Comparison of ENCODE assay signal across 13 mouse cellular contexts in genomic region chr14:119908032-119908675, GRCm38 (mm10).
DNase-seq lines count a peak whose midpoint lies in the region; ATAC-seq and TF ChIP-seq lines count a peak whose summit lies in the region.
"Had no signal": no experiment of that assay in that cellular context is flagged by ENCODE, and none has a peak within 500 bp of the region (broad histone marks: within the 10 kb centered on the region; RNA-seq: fewer than 3 reads in every experiment).

No protein-coding gene starts in this region.

- no peak overlapping the region for H3K4me2 ChIP-seq in forebrain, postnatal 0 days (ENCODE audit: low read depth)

- H3K9me3 ChIP-seq in forebrain, postnatal 0 days (ENCODE audit: low read length) = no peaks in the 10 kb centered on the region
- H3K9me3 ChIP-seq in forebrain, embryonic 10.5 days = no peaks in the 10 kb centered on the region

- no peaks in the 10 kb centered on the region for H3K27me3 ChIP-seq in forebrain, postnatal 0 days (ENCODE audit: insufficient read depth, low read length)
- H3K27me3 ChIP-seq in forebrain, embryonic 10.5 days (ENCODE audit: poor library complexity, severe bottlenecking) = no peaks in the 10 kb centered on the region

- 62% methylated on average over 13 of the region's 13 CpGs for WGBS in forebrain, postnatal 0 days
- 90% methylated on average over 13 of the region's 13 CpGs for WGBS in forebrain, embryonic 10.5 days

- intact Hi-C loops in left cerebral cortex, postnatal 14 days (cut with DNase I) = no loop called here
- intact Hi-C loops in left cerebral cortex, postnatal 36 days (cut with DNase I) = no loop called here

- no peak for ATAC-seq in forebrain, postnatal 0 days
- ATAC-seq: hindbrain, postnatal 0 days had no signal

- no peaks in the 10 kb centered on the region for H3K36me3 ChIP-seq in forebrain, postnatal 0 days (ENCODE audit: insufficient read depth)
- no peaks in the 10 kb centered on the region for H3K36me3 ChIP-seq in forebrain, embryonic 10.5 days (replicated peaks)

- peak; percentile 12 for DNase-seq in forebrain, postnatal 0 days
- DNase-seq in forebrain, embryonic 10.5 days (ENCODE audit: extremely low spot score, low spot score) = no peak
- peak; percentile 24 to 39 for DNase-seq in left cerebral cortex, postnatal 14 days (ENCODE audit: low spot score in 2 of 2)
- no peak for DNase-seq in left cerebral cortex, adult 11 months (ENCODE audit: low spot score)
- DNase-seq in left cerebral cortex, postnatal 36 days (ENCODE audit: low spot score in 2 of 2) = peak; percentile 10 to 18
- peak; percentile 9 for DNase-seq in right cerebral cortex, postnatal 25 days
- DNase-seq in kidney, adult 9 months = no peak
- DNase-seq in spleen, postnatal 36 days (ENCODE audit: low spot score in 2 of 2) = no peak
- DNase-seq: adrenal gland, adult 2 months; kidney, postnatal 14 days; thymus, postnatal 36 days had no signal

- no peak overlapping the region for H3K27ac ChIP-seq in forebrain, postnatal 0 days (ENCODE audit: low read depth, low read length)
- H3K27ac ChIP-seq in forebrain, embryonic 10.5 days = no peak overlapping the region
- H3K27ac ChIP-seq: hindbrain, postnatal 0 days; liver, embryonic 14.5 days had no signal

- H3K4me1 ChIP-seq in forebrain, postnatal 0 days (ENCODE audit: insufficient read depth) = no peaks in the 10 kb centered on the region
- no peaks in the 10 kb centered on the region for H3K4me1 ChIP-seq in forebrain, embryonic 10.5 days

- H3K4me3 ChIP-seq in forebrain, postnatal 0 days (ENCODE audit: low read depth, low read length) = no peak overlapping the region
- no peak overlapping the region for H3K4me3 ChIP-seq in forebrain, embryonic 10.5 days

- no peak for TF ChIP-seq CTCF in forebrain, postnatal 0 days (IDR thresholded peaks at IDR 0.05; ENCODE audit: low read depth)

- H3K9ac ChIP-seq in forebrain, postnatal 0 days = no peak overlapping the region
- H3K9ac ChIP-seq: liver, embryonic 14.5 days had no signal

Comparison
In these comparisons a context has a peak if more than half of its experiments do, and no peak if none do; other contexts are left out.
1. DNase-seq: peak in forebrain, postnatal 0 days (single experiment), left cerebral cortex, postnatal 14 days (2 of 2), left cerebral cortex, postnatal 36 days (2 of 2) and right cerebral cortex, postnatal 25 days (single experiment); none in forebrain, embryonic 10.5 days (single experiment), left cerebral cortex, adult 11 months (single experiment), kidney, adult 9 months (single experiment) and spleen, postnatal 36 days (0 of 2).